Mouse (Mus musculus) stomach, embryonic 15.5 days (tissue): ENCODE measurements at regions not wholly inside any gene's neighbourhood (a gene's known extent, or its start where the extent isn't known, plus 50 kb on each side); places are given as distances from the start of the nearest gene placed in this dataset.

Source experiments
- ATAC-seq: fragments of 200-750 bp; cut with Nextera tagmentation; 2 replicates; pipeline ENCODE4 v1.8.0; 2017; ENCODE audit warnings: low read depth, moderate number of reproducible peaks, moderate TSS enrichment; ENCODE audit not compliant: insufficient read depth, low FRiP score
- H3K27ac ChIP-seq: fragments of 300-500 bp; sonication (generic); 2 replicates; pipeline ENCODE4 v1.5.1; 2015; ENCODE audit warnings: mild to moderate bottlenecking, inconsistent platforms
- H3K27me3 ChIP-seq: fragments of 300-500 bp; sonication (generic); replicated peaks from 2 replicates; pipeline ENCODE4 v1.6.1; 2015; ENCODE audit warnings: inconsistent platforms
- H3K36me3 ChIP-seq: fragments of 300-500 bp; sonication (generic); 2 replicates; pipeline ENCODE4 v1.6.1; 2015; ENCODE audit warnings: inconsistent platforms
- H3K4me1 ChIP-seq: fragments of 300-500 bp; sonication (generic); 2 replicates; pipeline ENCODE4 v1.6.1; 2015; ENCODE audit warnings: inconsistent platforms
- H3K4me2 ChIP-seq: fragments of 300-500 bp; sonication (generic); 2 replicates; pipeline ENCODE4 v1.6.1; 2015; ENCODE audit warnings: mild to moderate bottlenecking, inconsistent platforms
- H3K4me3 ChIP-seq: fragments of 300-500 bp; sonication (generic); replicated peaks from 2 replicates; pipeline ENCODE4 v1.5.1; 2015; ENCODE audit warnings: inconsistent platforms
- H3K9ac ChIP-seq: fragments of 300-500 bp; sonication (generic); 2 replicates; pipeline ENCODE4 v1.6.1; 2015; ENCODE audit warnings: inconsistent platforms
- H3K9me3 ChIP-seq: fragments of 300-500 bp; sonication (generic); 2 replicates; pipeline ENCODE4 v1.6.1; 2016; ENCODE audit warnings: inconsistent platforms
- WGBS: fragments of 180-500 bp; shearing (Covaris S2); methylation state at CpG from one replicate; pipeline ENCODE4 v1.1.7; 2015; 5-methylcytosine and 5-hydroxymethylcytosine counted together

DNA sequence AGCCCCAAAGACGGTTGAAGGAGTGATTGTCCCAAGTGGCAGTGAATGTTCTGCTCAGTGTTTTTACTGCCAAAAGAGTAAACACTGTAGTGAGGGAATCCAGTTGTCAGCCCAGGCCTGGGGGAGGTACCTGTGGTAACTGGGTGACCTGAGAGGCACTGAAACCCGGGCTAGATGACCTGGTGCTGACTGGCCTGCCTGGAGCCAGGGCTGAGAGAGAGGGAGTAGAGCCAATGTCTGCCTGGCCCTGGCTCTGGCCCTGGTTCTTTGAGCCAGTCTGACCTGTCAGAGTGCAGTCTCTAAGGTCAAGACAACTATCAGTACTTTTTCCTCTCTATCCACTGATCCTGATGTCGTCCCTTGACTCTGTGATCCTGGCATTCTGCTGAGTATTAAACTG, 119.2 kb downstream of the Utp6 start:
- Histone ChIP-seq H3K9me3 (no peaks in the 10 kb centered on the region), H3K27me3 (no peaks in the 10 kb centered on the region), H3K4me1 (no peaks in the 10 kb centered on the region), H3K4me2 (no peak overlapping the region), H3K36me3 (no peaks in the 10 kb centered on the region), H3K27ac (no peak overlapping the region), H3K9ac (no peak overlapping the region), H3K4me3 (no peak overlapping the region)
- ATAC-seq: no peak
- 42% methylated on average over 3 of the region's 3 CpGs for WGBS

DNA sequence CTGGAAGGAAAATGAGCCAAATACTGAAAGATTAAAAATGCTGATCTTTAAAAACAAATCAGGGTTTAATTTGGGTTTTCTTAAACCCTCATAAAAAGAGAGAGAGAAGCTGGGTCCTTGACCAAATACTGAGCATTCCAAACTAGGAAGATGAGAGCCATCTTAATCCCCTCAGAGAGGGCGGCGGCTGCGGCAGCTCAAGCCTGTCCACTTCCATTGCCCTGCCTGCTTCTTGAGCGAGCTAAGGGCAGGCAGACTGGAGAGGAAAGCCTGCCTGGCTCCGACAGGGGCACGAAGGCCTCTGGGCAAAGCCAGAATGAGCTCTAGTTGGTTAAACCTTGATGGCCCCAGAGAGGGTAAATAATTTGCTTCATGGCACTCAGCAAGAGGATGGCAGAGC, 122.2 kb downstream of the Utp6 start:
- ATAC-seq: no peak
- WGBS: 54% methylated on average over 6 of the region's 6 CpGs

GRCm38 (mm10) chr11:79838051-79838450, 124.1 kb downstream of the Utp6 start:
- H3K4me2 ChIP-seq: no peak overlapping the region
- no peak overlapping the region for H3K9ac ChIP-seq
- no peaks in the 10 kb centered on the region for H3K36me3 ChIP-seq
- no peak for ATAC-seq
- no peak overlapping the region for H3K27ac ChIP-seq
- no peaks in the 10 kb centered on the region for H3K27me3 ChIP-seq
- H3K9me3 ChIP-seq: no peaks in the 10 kb centered on the region
- peaks cover 6% of the 10 kb centered on the region; the same call in 1 of the 2 replicates for H3K4me1 ChIP-seq
- no peak overlapping the region for H3K4me3 ChIP-seq
- 41% methylated on average over 4 of the region's 4 CpGs for WGBS

More for the DNA sequence above, 122.2 kb downstream of the Utp6 start:
- H3K9me3 ChIP-seq: no peaks in the 10 kb centered on the region
- H3K4me2 ChIP-seq: no peak overlapping the region
- H3K36me3 ChIP-seq: no peaks in the 10 kb centered on the region
- H3K27ac ChIP-seq: peak overlapping the region; percentile 68
- H3K4me3 ChIP-seq: no peak overlapping the region
- no peaks in the 10 kb centered on the region for H3K27me3 ChIP-seq
- H3K4me1 ChIP-seq: peaks cover 6% of the 10 kb centered on the region; the same call in 1 of the 2 replicates
- H3K9ac ChIP-seq: no peak overlapping the region

GRCm38 (mm10) chr11:79837076-79837990, 124.9 kb downstream of the Utp6 start:
- no peak overlapping the region for H3K9ac ChIP-seq
- no peaks in the 10 kb centered on the region for H3K9me3 ChIP-seq
- H3K4me2 ChIP-seq: no peak overlapping the region
- no peak overlapping the region for H3K27ac ChIP-seq
- peak; percentile 53; the same call in 1 of the 2 replicates for ATAC-seq
- H3K4me3 ChIP-seq: no peak overlapping the region
- H3K4me1 ChIP-seq: peaks cover 6% of the 10 kb centered on the region; the same call in 1 of the 2 replicates
- 38% methylated on average over 6 of the region's 6 CpGs for WGBS
- H3K27me3 ChIP-seq: no peaks in the 10 kb centered on the region
- H3K36me3 ChIP-seq: no peaks in the 10 kb centered on the region

DNA sequence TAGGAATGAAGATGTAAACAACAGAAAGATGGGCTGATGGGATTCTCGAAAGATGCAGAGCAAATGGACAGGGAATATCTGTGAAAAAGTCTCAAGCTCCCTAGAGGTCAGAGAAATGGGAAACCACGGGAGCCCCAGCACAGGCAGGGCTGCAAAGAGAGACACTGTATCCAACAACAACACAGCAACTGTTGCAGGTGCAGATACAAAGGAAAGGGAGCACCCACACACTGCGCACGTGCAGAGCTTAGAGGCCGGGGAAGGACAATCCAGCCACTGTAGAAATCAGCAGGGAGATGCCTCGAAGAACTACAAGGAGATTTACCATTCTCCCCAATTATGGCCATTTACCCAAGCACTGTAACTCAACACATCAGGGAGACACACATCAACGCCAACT, 126.3 kb downstream of the Utp6 start:
- H3K4me2 ChIP-seq: no peak overlapping the region
- no peaks in the 10 kb centered on the region for H3K9me3 ChIP-seq
- H3K4me1 ChIP-seq: peaks cover 6% of the 10 kb centered on the region; the same call in 1 of the 2 replicates
- H3K9ac ChIP-seq: no peak overlapping the region
- 86% methylated on average over 7 of the region's 7 CpGs for WGBS
- H3K36me3 ChIP-seq: no peaks in the 10 kb centered on the region
- no peak overlapping the region for H3K4me3 ChIP-seq
- H3K27me3 ChIP-seq: no peaks in the 10 kb centered on the region
- ATAC-seq: no peak
- H3K27ac ChIP-seq: no peak overlapping the region

DNA sequence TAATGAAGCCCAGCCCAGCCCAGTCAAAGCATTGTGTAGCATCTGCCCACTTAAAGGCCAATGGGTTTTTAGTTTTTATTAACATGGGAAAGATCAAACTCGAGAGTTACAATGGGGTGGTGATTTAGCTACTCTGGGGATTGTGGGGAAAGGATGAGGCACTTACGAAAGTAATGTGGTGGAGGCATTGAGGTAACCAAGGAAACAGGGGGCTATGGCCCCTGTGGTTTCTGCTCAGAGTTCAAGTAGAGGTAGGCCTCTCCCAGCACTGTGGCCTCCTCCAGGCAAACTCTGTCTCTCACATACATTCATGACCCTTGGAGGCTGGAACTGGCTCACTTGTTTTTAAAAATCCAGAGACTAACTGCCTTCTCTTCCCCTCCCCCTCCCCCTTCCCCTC, 128.4 kb downstream of the Utp6 start:
- Histone ChIP-seq H3K9ac (no peak overlapping the region), H3K4me1 (peaks cover 6% of the 10 kb centered on the region; the same call in 1 of the 2 replicates), H3K27ac (no peak overlapping the region), H3K27me3 (no peaks in the 10 kb centered on the region), H3K36me3 (no peaks in the 10 kb centered on the region), H3K9me3 (no peaks in the 10 kb centered on the region), H3K4me2 (no peak overlapping the region), H3K4me3 (no peak overlapping the region)
- no peak for ATAC-seq
- 54% methylated on average over 2 of the region's 2 CpGs for WGBS

- Histone ChIP-seq H3K27me3 (no peaks in the 10 kb centered on the region), H3K27ac (no peak overlapping the region)
These were observed 130.4 kb downstream of the Utp6 start for GRCm38 (mm10) chr11:79831591-79832320.

DNA sequence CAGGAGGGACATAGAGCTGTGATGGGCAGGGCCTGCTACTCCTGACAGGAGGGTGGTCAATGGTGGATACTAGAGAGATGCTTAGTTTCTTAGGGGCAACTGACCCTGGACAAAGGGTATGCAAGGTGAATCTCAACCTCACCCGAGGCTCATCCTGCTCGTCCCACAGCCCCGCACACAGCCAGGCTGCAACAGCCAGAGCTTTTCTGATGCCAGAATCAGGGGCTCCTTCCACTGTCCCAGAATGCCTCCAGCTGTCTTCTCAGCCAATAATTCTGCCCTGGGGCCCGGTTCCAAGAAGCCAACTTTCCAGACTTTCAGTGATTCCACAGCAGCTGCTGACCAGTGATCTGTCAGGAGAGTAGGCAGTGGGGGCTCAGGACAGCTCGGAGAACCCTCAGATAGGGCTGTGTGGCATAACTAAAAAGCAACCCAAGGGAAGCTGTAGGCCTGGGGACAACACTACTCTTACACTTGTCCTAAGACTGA, 131.6 kb downstream of the Utp6 start:
- Histone ChIP-seq H3K4me2 (no peak overlapping the region), H3K36me3 (no peaks in the 10 kb centered on the region), H3K27ac (no peak overlapping the region), H3K9ac (no peak overlapping the region), H3K4me1 (no peaks in the 10 kb centered on the region), H3K4me3 (no peak overlapping the region), H3K27me3 (no peaks in the 10 kb centered on the region), H3K9me3 (no peaks in the 10 kb centered on the region)
- 75% methylated on average over 5 of the region's 5 CpGs for WGBS
- no peak for ATAC-seq

More at GRCm38 (mm10) chr11:79831591-79832320, 130.4 kb downstream of the Utp6 start:
- ATAC-seq: no peak
- H3K9me3 ChIP-seq: no peaks in the 10 kb centered on the region
- WGBS: 80% methylated on average over 11 of the region's 11 CpGs
- no peak overlapping the region for H3K4me3 ChIP-seq
- H3K4me1 ChIP-seq: no peaks in the 10 kb centered on the region
- H3K4me2 ChIP-seq: no peak overlapping the region
- H3K36me3 ChIP-seq: no peaks in the 10 kb centered on the region
- H3K9ac ChIP-seq: no peak overlapping the region

DNA sequence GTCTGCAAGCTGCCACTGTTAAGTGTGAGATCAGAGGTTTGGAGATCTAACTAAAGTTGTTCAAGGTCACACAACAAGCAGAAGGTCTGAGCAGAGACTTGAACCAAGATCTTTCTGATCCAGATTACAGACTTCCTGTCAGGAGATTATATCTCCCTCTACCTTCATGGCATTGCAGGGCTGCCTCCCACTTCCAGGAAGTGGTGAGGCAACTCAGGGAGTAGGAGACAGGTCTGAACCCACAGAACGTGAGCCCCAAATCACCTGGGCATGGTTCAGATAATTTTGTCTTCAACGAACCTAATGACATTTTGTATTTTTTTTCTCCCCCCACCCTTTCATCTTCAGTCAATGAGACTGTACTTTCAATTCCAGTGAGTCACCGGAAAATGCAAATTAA, 135.2 kb downstream of the Utp6 start:
- Histone ChIP-seq H3K9me3 (no peaks in the 10 kb centered on the region), H3K4me1 (no peaks in the 10 kb centered on the region), H3K36me3 (no peaks in the 10 kb centered on the region), H3K27ac (no peak overlapping the region), H3K27me3 (no peaks in the 10 kb centered on the region), H3K4me2 (no peak overlapping the region), H3K9ac (no peak overlapping the region), H3K4me3 (no peak overlapping the region)
- WGBS: 87% methylated on average over 3 of the region's 3 CpGs
- ATAC-seq: no peak

GRCm38 (mm10) chr11:79825881-79826280, 136.3 kb downstream of the Utp6 start:
- Histone ChIP-seq H3K4me2 (no peak overlapping the region), H3K9me3 (no peaks in the 10 kb centered on the region), H3K4me3 (no peak overlapping the region), H3K4me1 (no peaks in the 10 kb centered on the region), H3K9ac (no peak overlapping the region), H3K36me3 (no peaks in the 10 kb centered on the region), H3K27me3 (no peaks in the 10 kb centered on the region), H3K27ac (no peak overlapping the region; the same call in 1 of the 2 replicates)
- 64% methylated on average over 4 of the region's 4 CpGs for WGBS
- ATAC-seq: no peak

DNA sequence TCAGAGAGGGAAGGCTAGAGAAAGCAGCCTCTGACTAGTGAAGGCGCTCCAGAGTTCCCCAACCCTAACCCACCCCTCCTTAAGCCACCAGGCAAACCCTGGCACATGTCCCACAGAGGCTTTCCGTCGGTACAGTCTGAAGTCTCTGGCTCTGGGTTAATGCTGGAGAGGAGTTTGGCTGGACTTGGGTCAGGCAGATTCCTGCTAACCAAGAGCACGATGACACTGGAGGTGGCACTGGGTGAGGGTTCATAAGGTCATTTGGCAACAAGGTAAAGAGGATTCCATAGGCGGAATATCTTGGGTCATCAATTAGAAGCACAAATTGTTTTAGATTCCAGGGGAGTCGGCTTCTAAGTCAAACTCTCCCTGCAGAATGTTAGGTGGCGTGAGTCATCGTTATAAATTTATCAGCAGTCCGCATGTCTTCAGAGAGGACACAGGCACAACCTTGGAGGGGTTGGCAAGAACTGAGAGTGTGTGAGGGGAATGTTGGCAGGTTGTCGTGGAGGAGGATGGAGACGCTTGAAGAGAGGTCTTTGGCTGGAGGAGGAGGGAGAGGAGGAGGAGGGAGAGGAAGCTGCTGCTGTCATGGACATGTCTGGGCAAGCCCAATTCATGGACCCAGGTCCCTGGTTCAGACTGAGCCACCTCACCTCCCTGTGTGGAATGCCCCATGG, 138.4 kb downstream of the Utp6 start:
- no peak for ATAC-seq
- Histone ChIP-seq H3K27ac (no peak overlapping the region), H3K27me3 (no peaks in the 10 kb centered on the region), H3K4me1 (no peaks in the 10 kb centered on the region), H3K9me3 (no peaks in the 10 kb centered on the region), H3K4me2 (no peak overlapping the region), H3K9ac (no peak overlapping the region), H3K36me3 (no peaks in the 10 kb centered on the region), H3K4me3 (no peak overlapping the region)
- 59% methylated on average over 11 of the region's 11 CpGs for WGBS
